Mouse (Mus musculus) kidney, embryonic 14.5 days (tissue): ENCODE data around the gene Zdhhc22. TPM values are rescaled to one million over a fixed set of nuclear protein-coding genes. Genes with fewer than 3 reads are reported as not detected.

Source experiments
- ATAC-seq: fragments of 200-750 bp; cut with Nextera tagmentation; 2 replicates; pipeline ENCODE4 v1.8.0; 2017; ENCODE audit warnings: moderate number of reproducible peaks, mild to moderate bottlenecking, moderate TSS enrichment, moderate library complexity; ENCODE audit not compliant: low FRiP score, low TSS enrichment
- H3K27ac ChIP-seq: fragments of 300-500 bp; sonication (generic); 2 replicates; pipeline ENCODE4 v1.5.1; 2014; ENCODE audit warnings: low read depth, mild to moderate bottlenecking, low read length, moderate library complexity, mixed read lengths
- H3K27me3 ChIP-seq: fragments of 300-500 bp; sonication (generic); 2 replicates; pipeline ENCODE4 v1.6.1; 2014; ENCODE audit warnings: mild to moderate bottlenecking, low read length; ENCODE audit not compliant: control insufficient read depth, insufficient read depth
- H3K36me3 ChIP-seq: fragments of 300-500 bp; sonication (generic); 2 replicates; pipeline ENCODE4 v1.6.1; 2014; ENCODE audit warnings: low read length, mixed read lengths; ENCODE audit not compliant: control insufficient read depth, insufficient read depth
- H3K4me1 ChIP-seq: fragments of 300-500 bp; sonication (generic); 2 replicates; pipeline ENCODE4 v1.6.1; 2014; ENCODE audit warnings: low read length, mixed read lengths; ENCODE audit not compliant: control insufficient read depth, insufficient read depth
- H3K4me2 ChIP-seq: fragments of 300-500 bp; sonication (generic); replicated peaks from 2 replicates; pipeline ENCODE4 v1.6.1; 2014; ENCODE audit warnings: low read depth, mild to moderate bottlenecking, low read length
- H3K4me3 ChIP-seq: fragments of 300-500 bp; sonication (generic); 2 replicates; pipeline ENCODE4 v1.5.1; 2014; ENCODE audit warnings: mild to moderate bottlenecking, low read length
- H3K9ac ChIP-seq: fragments of 300-500 bp; sonication (generic); 2 replicates; pipeline ENCODE4 v1.6.1; 2014; ENCODE audit warnings: low read depth, mild to moderate bottlenecking, low read length, moderate library complexity
- H3K9me3 ChIP-seq: fragments of 300-500 bp; sonication (generic); 2 replicates; pipeline ENCODE4 v1.6.1; 2016; ENCODE audit warnings: low read length; ENCODE audit not compliant: control insufficient read depth
- WGBS: fragments of 180-500 bp; shearing (Covaris S2); extraction: QIAGEN DNeasy Blood & Tissue Kit; methylation state at CpG from one replicate; pipeline ENCODE4 v1.1.7; 2014; 5-methylcytosine and 5-hydroxymethylcytosine counted together
- polyA plus RNA-seq: library from polyadenylated mRNA; unstranded; fragments of >200 nt; fragmentation: Nextera tagmentation; extraction: Ambion mirVana; gene quantifications from 2 replicates; pipeline ENCODE4 v1.2.1, GENCODE M21; 2014

The Zdhhc22 gene
- polyA plus RNA-seq, 1 experiment from 2014 or later: not detected

DNA sequence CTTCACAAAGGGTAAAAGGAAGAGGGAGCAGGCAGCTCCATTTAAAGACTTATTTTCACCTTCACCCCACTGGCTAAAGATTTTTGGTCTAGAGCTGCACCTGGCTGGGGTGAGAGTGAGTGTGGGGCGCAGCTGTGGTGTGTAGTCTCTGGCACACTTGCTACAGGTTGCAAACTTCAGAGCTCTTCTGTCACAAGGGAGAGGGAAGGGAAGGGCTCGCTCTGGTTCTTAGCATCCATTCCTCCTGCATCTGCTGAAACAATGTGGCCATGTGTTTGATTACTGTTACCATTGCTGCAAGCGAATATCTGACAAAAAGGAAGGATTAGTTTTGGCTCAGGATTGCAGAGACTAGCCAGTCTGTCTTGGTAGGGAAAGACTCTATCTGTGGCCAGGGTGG, 33.2 kb upstream of the Zdhhc22 start:
- Histone ChIP-seq H3K36me3 (no peaks in the 10 kb centered on the region), H3K9ac (no peak overlapping the region), H3K4me1 (peaks cover 7% of the 10 kb centered on the region; the same call in 1 of the 2 replicates), H3K27ac (no peak overlapping the region), H3K4me3 (no peak overlapping the region), H3K4me2 (no peak overlapping the region), H3K27me3 (peaks cover 16% of the 10 kb centered on the region), H3K9me3 (no peaks in the 10 kb centered on the region)
- no peak for ATAC-seq
- WGBS: 81% methylated on average over 3 of the region's 3 CpGs

DNA sequence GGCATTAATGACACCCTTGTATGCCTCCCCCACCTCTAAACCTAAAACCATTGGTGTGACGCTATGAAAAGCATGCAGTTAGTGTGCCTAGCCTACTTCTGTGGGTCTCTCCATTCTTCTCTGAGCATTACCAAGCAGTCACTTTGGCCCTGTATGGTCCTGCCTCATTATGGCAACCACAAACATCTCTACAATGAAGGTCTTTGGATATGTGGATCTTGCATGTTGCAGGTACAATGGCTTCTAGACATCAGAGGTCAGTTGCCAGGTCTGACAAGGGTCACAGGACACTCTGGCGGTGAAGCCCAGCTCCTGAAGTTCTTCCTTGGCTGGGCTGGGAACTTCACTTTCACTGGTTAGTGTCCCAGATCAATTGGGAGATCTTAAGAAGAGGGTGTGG, 31.8 kb upstream of the Zdhhc22 start:
- no peak for ATAC-seq
- H3K27ac ChIP-seq: no peak overlapping the region
- no peaks in the 10 kb centered on the region for H3K9me3 ChIP-seq
- no peaks in the 10 kb centered on the region for H3K36me3 ChIP-seq
- H3K4me2 ChIP-seq: no peak overlapping the region
- no peak overlapping the region for H3K4me3 ChIP-seq
- peaks cover 7% of the 10 kb centered on the region; the same call in 1 of the 2 replicates for H3K4me1 ChIP-seq
- WGBS: 76% methylated on average over 2 of the region's 2 CpGs
- H3K27me3 ChIP-seq: peaks cover 10% of the 10 kb centered on the region
- no peak overlapping the region for H3K9ac ChIP-seq

GRCm38 (mm10) chr12:87021040-87021439, 30.8 kb upstream of the Zdhhc22 start, which contains the start of gene Tmem63c:
Tmem63c (plus strand) TSS chr12:87021340.
- H3K27me3 ChIP-seq: peaks cover 2% of the 10 kb centered on the region; the same call in 1 of the 2 replicates
- ATAC-seq: no peak
- no peaks in the 10 kb centered on the region for H3K4me1 ChIP-seq
- H3K4me2 ChIP-seq: no peak within 1 kb of the TSS
- 78% methylated on average over 6 of the region's 6 CpGs for WGBS
- H3K4me3 ChIP-seq: no peak within 1 kb of the TSS
- no peak within 1 kb of the TSS for H3K9ac ChIP-seq
- no peaks in the 10 kb centered on the region for H3K9me3 ChIP-seq
- H3K36me3 ChIP-seq: no peaks in the 10 kb centered on the region
- no peak within 1 kb of the TSS for H3K27ac ChIP-seq

GRCm38 (mm10) chr12:87018756-87019155, 28.5 kb upstream of the Zdhhc22 start:
- Histone ChIP-seq H3K27ac (no peak overlapping the region), H3K4me1 (no peaks in the 10 kb centered on the region), H3K4me2 (no peak overlapping the region), H3K27me3 (no peaks in the 10 kb centered on the region), H3K4me3 (no peak overlapping the region), H3K36me3 (no peaks in the 10 kb centered on the region), H3K9ac (no peak overlapping the region), H3K9me3 (no peaks in the 10 kb centered on the region)
- WGBS: 92% methylated on average over 2 of the region's 2 CpGs
- no peak for ATAC-seq

GRCm38 (mm10) chr12:87017041-87017440, 26.8 kb upstream of the Zdhhc22 start:
- ATAC-seq: no peak
- WGBS: 51% methylated on average over 3 of the region's 3 CpGs
- no peaks in the 10 kb centered on the region for H3K36me3 ChIP-seq
- no peaks in the 10 kb centered on the region for H3K4me1 ChIP-seq
- H3K4me3 ChIP-seq: no peak overlapping the region
- H3K9me3 ChIP-seq: no peaks in the 10 kb centered on the region
- no peak overlapping the region for H3K27ac ChIP-seq
- no peak overlapping the region for H3K9ac ChIP-seq
- H3K4me2 ChIP-seq: no peak overlapping the region
- no peaks in the 10 kb centered on the region for H3K27me3 ChIP-seq

- Histone ChIP-seq H3K4me1 (no peaks in the 10 kb centered on the region), H3K4me2 (no peak overlapping the region), H3K9me3 (no peaks in the 10 kb centered on the region), H3K36me3 (no peaks in the 10 kb centered on the region), H3K4me3 (no peak overlapping the region), H3K27me3 (no peaks in the 10 kb centered on the region), H3K9ac (no peak overlapping the region), H3K27ac (no peak overlapping the region)
- no peak for ATAC-seq
- WGBS: 94% methylated on average over 4 of the region's 4 CpGs
Measured at GRCm38 (mm10) chr12:87004596-87004995, 14.4 kb upstream of the Zdhhc22 start.

DNA sequence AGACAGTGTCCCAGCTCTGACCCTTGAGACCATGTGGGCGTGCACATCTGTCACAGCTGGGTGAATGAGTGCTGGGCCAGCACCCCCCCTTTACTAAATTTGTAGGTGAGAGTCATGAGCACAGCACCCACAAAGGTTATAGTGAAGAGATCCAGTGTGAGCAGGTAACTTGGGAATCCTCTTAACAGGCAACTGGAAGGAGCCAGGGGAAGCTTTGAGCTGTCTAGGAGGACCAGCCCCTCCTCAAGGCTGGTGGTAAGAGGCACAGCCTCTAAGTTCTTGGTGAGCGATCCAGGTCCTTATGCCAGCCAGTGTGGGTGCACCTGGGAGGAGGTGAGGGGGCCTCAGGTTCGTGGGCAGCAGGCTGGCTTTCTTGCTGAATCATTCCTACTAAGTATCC, 13.4 kb upstream of the Zdhhc22 start:
- no peak for ATAC-seq
- H3K27ac ChIP-seq: no peak overlapping the region
- no peaks in the 10 kb centered on the region for H3K9me3 ChIP-seq
- H3K9ac ChIP-seq: no peak overlapping the region
- no peak overlapping the region for H3K4me3 ChIP-seq
- no peak overlapping the region for H3K4me2 ChIP-seq
- 53% methylated on average over 3 of the region's 3 CpGs for WGBS
- no peaks in the 10 kb centered on the region for H3K36me3 ChIP-seq
- H3K27me3 ChIP-seq: no peaks in the 10 kb centered on the region
- no peaks in the 10 kb centered on the region for H3K4me1 ChIP-seq

GRCm38 (mm10) chr12:87002815-87003214, 12.6 kb upstream of the Zdhhc22 start:
- no peak for ATAC-seq
- H3K4me3 ChIP-seq: no peak overlapping the region
- 75% methylated on average over 7 of the region's 7 CpGs for WGBS
- H3K27me3 ChIP-seq: no peaks in the 10 kb centered on the region
- no peaks in the 10 kb centered on the region for H3K9me3 ChIP-seq
- no peak overlapping the region for H3K27ac ChIP-seq
- no peak overlapping the region for H3K4me2 ChIP-seq
- H3K4me1 ChIP-seq: no peaks in the 10 kb centered on the region
- H3K9ac ChIP-seq: no peak overlapping the region
- H3K36me3 ChIP-seq: no peaks in the 10 kb centered on the region

DNA sequence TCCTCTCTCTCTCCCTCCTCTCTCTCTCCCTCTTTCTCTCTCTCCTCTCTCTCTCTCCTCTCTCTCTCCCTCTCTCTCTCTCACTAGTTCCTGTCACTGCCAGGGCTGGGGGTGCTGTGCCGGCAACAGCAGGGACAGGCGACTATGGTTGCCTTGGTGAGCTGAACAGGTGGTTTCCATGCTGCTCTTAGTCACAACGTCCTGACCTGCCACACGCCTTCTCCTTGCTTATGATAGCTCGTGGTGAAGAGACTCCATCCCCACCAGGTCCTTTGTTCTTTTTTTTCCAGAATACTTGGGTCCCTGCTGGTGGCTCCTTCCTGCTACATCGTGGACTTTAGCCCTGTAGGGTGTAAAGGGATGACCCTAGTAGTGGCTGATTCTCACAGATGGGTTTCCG, 12.0 kb upstream of the Zdhhc22 start:
- H3K27ac ChIP-seq: no peak overlapping the region
- no peak for ATAC-seq
- no peak overlapping the region for H3K4me3 ChIP-seq
- no peaks in the 10 kb centered on the region for H3K4me1 ChIP-seq
- H3K9me3 ChIP-seq: no peaks in the 10 kb centered on the region
- H3K36me3 ChIP-seq: no peaks in the 10 kb centered on the region
- H3K9ac ChIP-seq: no peak overlapping the region
- no peaks in the 10 kb centered on the region for H3K27me3 ChIP-seq
- H3K4me2 ChIP-seq: no peak overlapping the region
- WGBS: 61% methylated on average over 7 of the region's 7 CpGs

- H3K9me3 ChIP-seq: no peaks in the 10 kb centered on the region
- H3K27ac ChIP-seq: no peak overlapping the region
- whole genome bisulfite sequencing: 50% methylated on average over 6 of the region's 6 CpGs
- no peak overlapping the region for H3K4me2 ChIP-seq
- no peaks in the 10 kb centered on the region for H3K36me3 ChIP-seq
- no peaks in the 10 kb centered on the region for H3K4me1 ChIP-seq
- no peak overlapping the region for H3K4me3 ChIP-seq
- no peaks in the 10 kb centered on the region for H3K27me3 ChIP-seq
- ATAC-seq: no peak
- no peak overlapping the region for H3K9ac ChIP-seq
Measured at GRCm38 (mm10) chr12:87000840-87001176, 10.6 kb upstream of the Zdhhc22 start.
